Mouse (Mus musculus) testis, adult 2 months (tissue): Measurements from ENCODE around the gene Pnp. TPM values are rescaled to one million over a fixed set of nuclear protein-coding genes. Genes with fewer than 3 reads are reported as not detected.

ENCODE experiments used
- H3K27ac ChIP-seq: fragments of 200-500 bp; 2 replicates; pipeline ENCODE4 v1.5.1; 2012; ENCODE audit warnings: low read depth, low read length; ENCODE audit not compliant: control insufficient read depth, insufficient read depth
- H3K27me3 ChIP-seq: fragments of 200-500 bp; 2 replicates; pipeline ENCODE4 v1.6.1; 2012; ENCODE audit warnings: mild to moderate bottlenecking, low read length, moderate library complexity; ENCODE audit not compliant: control insufficient read depth, insufficient read depth
- H3K36me3 ChIP-seq: fragments of 200-500 bp; 2 replicates; pipeline ENCODE4 v1.6.1; 2012; ENCODE audit warnings: mild to moderate bottlenecking, low read length; ENCODE audit not compliant: control insufficient read depth, insufficient read depth
- H3K4me1 ChIP-seq: fragments of 200-500 bp; 2 replicates; pipeline ENCODE4 v1.6.1; 2012; ENCODE audit warnings: low read length; ENCODE audit not compliant: control insufficient read depth, insufficient read depth
- H3K4me3 ChIP-seq: fragments of 200-500 bp; 2 replicates; pipeline ENCODE4 v1.5.1; 2012; ENCODE audit warnings: low read depth, mild to moderate bottlenecking, low read length, moderate library complexity, mixed read lengths; ENCODE audit not compliant: control insufficient read depth
- CTCF ChIP-seq: fragments of 200-500 bp; IDR thresholded peaks from 2 replicates; pipeline ENCODE4 v1.5.1; 2012; ENCODE audit warnings: low read depth, mild to moderate bottlenecking, inconsistent platforms, low read length, moderate library complexity; ENCODE audit not compliant: control insufficient read depth, insufficient read depth, insufficient replicate concordance
- POLR2A ChIP-seq: fragments of 200-500 bp; IDR thresholded peaks from 2 replicates; pipeline ENCODE4 v1.6.1; 2012; ENCODE audit warnings: low read depth, mild to moderate bottlenecking, inconsistent platforms, low read length, moderate library complexity; ENCODE audit not compliant: control insufficient read depth
- polyA plus RNA-seq: library from polyadenylated mRNA; depleted of rRNA; stranded (reverse); fragments of >200 nt; gene quantifications from 2 replicates; pipeline ENCODE4 v1.2.3, GENCODE M21; 2012

The Pnp gene
- polyA plus RNA-seq, 1 experiment: 5.6 TPM

DNA sequence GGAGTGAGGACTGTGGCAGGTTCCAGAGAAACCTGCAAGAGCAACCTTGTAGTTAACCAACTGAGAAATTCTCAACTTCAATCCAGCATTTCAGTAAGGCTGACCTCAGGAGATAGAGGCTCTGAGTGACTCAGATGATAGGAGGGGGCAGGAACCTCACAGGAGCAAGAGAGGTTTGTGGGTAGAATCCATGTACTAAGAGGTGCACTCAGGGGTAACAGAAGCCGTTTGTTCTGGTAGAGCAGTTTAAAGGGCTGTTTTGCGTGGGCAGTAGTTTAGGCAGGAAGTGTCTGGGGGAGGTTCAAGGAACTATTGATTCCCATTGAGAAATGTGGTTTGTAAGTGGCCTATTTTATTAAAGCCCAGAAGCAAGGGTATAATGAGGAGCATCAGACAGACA lies 50.3 kb downstream of the Pnp start:
- TF ChIP-seq CTCF (no peak), POLR2A (no peak)
- peaks cover 8% of the 10 kb centered on the region for H3K4me1 ChIP-seq

DNA sequence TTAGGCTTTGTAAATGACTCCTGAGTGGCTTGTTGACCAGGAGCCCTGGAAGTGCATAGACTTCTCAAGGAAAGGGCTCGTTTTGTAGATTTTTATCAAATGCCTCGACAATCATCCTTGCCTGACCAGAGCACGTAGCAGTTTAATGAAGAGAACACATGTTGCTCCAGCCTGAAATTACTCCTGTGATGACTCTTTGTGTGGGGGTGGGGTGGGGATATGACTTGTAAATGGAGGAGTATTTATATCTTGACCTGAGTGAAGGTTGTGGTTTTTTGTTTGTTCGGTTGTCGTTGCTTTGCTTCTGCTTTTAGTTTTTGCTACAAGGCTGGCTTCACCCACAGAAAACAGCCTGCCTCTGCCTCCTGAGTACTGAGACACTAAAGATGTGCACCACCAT lies 51.0 kb downstream of the Pnp start:
- no peaks in the 10 kb centered on the region for H3K27me3 ChIP-seq
- no peak overlapping the region for H3K4me3 ChIP-seq
- no peaks in the 10 kb centered on the region for H3K36me3 ChIP-seq
- peaks cover 8% of the 10 kb centered on the region for H3K4me1 ChIP-seq
- no peak for TF ChIP-seq CTCF
- no peak for TF ChIP-seq POLR2A
- H3K27ac ChIP-seq: no peak overlapping the region

More for the DNA sequence above, 50.3 kb downstream of the Pnp start:
- Histone ChIP-seq H3K27ac (no peak overlapping the region), H3K36me3 (no peaks in the 10 kb centered on the region), H3K4me3 (no peak overlapping the region), H3K27me3 (no peaks in the 10 kb centered on the region)

DNA sequence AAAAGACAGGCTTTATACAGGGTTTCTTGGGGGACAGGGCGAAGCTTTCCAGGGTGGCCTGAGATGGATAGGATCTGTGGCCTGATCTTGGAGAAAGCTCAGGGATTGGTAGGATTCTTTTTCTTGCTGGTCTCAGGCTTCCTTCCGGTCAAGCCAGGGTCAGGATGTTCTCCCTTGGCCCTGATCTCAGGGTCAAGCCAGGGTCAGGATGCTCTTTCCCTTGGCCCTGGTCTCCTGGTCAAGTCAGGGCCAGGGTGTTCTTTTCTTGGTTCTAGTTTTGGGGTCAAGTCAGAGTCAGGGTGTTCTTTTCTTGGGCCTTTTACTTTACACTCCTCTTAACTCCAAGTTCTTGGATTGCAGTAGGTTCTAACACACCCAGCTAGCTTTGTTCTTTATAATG lies 56.8 kb downstream of the Pnp start:
- no peak overlapping the region for H3K27ac ChIP-seq
- no peaks in the 10 kb centered on the region for H3K4me1 ChIP-seq
- H3K27me3 ChIP-seq: no peaks in the 10 kb centered on the region
- TF ChIP-seq CTCF (no peak), POLR2A (no peak)
- no peaks in the 10 kb centered on the region for H3K36me3 ChIP-seq
- H3K4me3 ChIP-seq: no peak overlapping the region

DNA sequence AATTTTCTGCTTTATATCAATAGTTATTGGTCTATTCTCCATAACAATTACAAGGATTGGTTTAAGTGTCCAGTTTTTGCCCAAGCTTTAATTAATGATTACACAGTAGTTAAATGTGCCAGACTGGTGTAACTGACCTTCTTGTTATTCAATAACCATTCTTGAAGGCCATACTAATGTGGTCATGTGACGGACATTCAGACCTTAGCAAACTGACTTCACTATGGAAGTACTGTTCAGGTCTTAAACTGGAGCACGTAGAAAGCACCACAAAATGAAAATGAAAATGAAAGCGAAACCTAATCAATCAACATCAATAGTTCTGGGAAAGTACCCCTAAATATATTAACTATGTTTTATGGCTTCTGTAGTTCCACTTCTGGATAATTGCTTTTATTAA lies 60.2 kb downstream of the Pnp start:
- Histone ChIP-seq H3K4me1 (no peaks in the 10 kb centered on the region), H3K27me3 (no peaks in the 10 kb centered on the region), H3K4me3 (no peak overlapping the region), H3K36me3 (no peaks in the 10 kb centered on the region), H3K27ac (no peak overlapping the region)
- no peak for TF ChIP-seq POLR2A

DNA sequence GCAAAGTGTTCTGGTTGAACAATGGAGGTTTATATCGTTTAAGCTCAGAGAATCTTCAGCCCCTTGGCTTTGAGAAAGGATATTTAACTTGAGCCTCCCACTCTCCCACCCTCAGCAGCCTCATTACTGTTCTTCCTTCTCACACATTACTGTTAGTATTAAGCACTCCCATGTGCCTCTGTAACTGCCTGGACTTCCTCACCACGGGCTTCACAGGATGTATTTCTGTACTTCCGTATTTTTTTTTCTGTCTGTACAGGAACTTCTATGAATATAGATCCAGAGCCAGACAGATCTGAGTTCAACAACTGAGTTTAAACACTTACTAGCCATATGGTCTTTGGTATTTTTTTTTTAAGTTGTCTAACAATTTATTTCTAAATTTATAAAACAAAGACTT lies 66.2 kb downstream of the Pnp start:
- no peaks in the 10 kb centered on the region for H3K27me3 ChIP-seq
- no peak overlapping the region for H3K4me3 ChIP-seq
- no peaks in the 10 kb centered on the region for H3K4me1 ChIP-seq
- TF ChIP-seq POLR2A: no peak
- no peak for TF ChIP-seq CTCF
- H3K27ac ChIP-seq: no peak overlapping the region
- H3K36me3 ChIP-seq: no peaks in the 10 kb centered on the region

DNA sequence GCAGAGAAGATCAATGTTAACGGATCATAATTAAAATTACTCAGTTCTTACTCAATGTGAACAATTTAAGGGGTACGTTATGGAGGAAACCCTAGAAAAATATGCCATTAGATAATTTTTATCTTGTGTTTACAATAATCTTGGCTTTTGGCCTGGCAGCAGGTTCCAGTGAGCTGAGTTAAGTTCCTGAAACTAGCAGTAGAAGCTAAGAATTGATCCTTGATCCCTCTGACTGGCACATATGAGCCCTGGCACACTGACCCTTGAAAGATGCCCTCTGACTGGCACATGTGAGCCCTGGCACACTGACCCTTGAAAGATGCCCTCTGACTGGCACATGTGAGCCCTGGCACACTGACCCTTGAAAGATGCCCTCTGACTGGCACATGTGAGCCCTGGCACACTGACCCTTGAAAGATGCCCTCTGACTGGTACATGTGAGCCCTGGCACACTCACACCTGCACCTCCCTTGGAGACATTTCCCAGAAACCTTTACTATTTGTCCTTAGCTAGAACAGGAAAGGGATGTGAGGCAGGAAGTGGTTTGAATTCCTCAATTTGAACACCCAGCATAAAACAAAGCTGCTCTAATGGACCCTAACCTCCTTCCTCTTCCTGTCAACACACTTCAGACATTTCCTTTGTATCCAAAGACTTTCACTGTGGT lies 67.3 kb downstream of the Pnp start:
- no peak overlapping the region for H3K4me3 ChIP-seq
- TF ChIP-seq CTCF (no peak), POLR2A (no peak)
- H3K4me1 ChIP-seq: no peaks in the 10 kb centered on the region
- H3K36me3 ChIP-seq: no peaks in the 10 kb centered on the region
- H3K27me3 ChIP-seq: no peaks in the 10 kb centered on the region
- no peak overlapping the region for H3K27ac ChIP-seq

DNA sequence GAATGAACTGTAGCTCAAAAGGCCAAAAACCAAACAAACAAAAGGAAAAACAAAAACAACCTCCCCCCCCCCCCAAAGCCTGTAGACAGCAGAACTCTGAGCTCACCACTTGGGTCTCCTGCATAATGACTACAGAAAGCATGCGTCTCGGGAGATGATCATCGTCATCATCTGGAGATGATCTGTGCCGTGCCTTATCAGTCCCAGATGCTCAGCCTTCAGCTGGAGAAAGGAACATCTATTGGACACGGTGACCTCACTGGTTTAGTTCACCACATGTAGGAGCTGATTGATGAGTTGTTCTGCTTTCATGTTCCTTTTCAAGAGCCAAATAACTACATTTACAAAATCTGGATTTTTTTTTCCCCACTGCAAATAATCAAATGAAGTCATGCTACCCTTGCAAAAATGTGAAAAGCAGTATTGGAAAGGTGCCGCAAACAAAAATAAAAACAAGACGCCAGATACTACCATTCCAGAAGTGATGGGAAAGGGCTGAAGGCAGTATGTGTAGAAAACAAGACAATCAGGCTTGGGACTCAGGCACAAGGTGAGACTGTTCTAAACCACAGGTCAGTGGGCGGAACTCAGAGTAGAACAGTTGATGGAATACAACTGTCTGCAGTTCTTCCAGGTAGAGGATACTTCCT lies 76.4 kb downstream of the Pnp start, which contains the start of gene Rnase10:
Rnase10 (plus strand) TSS at position 600 of the 650 bp plus-strand sequence.
- no peaks in the 10 kb centered on the region for H3K27me3 ChIP-seq
- no peak for TF ChIP-seq POLR2A
- no peak for TF ChIP-seq CTCF
- H3K4me1 ChIP-seq: peaks cover 11% of the 10 kb centered on the region
- H3K27ac ChIP-seq: peak within 1 kb of the TSS; percentile 66
- H3K36me3 ChIP-seq: no peaks in the 10 kb centered on the region
- H3K4me3 ChIP-seq: peak within 1 kb of the TSS; percentile 53
